Mouse (Mus musculus): ENCODE results near the gene Nfib.

Gene Nfib

DNA sequence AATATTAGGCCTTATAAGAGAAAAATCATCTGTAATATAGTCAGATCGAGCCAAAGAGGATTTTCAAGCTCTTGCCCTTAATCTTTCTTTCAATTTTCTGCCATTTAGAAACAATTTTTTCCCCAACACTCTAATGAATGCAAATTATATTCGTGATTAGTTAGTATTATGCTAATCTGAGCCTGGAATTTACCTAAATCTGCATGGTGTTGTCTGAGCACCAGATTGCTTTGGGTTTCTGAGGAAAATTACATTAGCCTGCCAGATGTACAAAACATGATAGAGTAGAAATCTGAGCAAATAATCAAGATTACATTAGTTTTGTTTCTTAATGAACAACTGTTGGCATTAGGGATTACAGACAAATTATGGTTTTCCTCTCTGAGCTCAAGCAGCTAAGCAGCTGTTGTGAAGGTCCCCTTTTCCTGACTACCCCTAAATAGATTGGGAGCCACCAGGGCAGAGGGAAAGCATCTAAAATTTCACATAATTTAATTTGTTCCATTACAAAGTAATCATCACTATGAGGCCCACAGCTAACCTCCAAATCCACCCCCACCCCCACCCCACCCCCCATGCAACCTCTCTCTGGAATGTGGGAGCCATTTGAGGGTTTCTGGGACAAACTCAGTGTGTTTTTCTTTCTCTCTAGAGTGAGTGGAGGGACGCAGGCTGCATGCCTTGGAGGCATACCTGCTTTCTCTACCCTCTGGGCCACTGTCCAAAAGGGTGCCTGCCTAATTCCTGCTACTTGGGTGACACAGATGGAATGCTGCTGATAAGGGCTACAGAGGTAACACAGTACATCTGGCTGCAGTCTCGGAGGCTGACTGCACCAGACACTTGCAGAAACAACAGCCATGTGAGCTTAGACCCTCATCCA is 14.2 kb downstream of the Nfib start:
- 69% methylated on average over 4 of the region's 4 CpGs for WGBS

DNA sequence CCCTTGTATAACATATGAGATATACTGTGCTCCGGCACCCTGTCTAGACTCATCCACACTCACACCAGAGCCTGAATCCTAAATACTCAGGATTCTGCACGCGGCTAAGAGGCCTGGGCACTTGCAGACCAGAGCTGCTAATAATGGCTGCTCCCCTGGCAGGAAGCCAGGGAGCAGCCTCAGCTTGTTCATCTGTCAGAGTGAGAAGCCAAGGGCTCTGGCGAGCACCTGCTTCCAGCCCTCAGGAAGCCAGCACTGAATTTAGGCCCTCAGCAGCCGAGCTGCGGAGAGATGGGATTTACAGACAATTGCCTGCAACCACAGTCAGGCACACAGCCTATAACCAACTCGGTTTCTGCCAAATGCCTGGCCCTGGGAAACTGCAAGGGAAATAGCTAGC is 15.3 kb downstream of the Nfib start:
- 45% methylated on average over 7 of the region's 7 CpGs for WGBS

DNA sequence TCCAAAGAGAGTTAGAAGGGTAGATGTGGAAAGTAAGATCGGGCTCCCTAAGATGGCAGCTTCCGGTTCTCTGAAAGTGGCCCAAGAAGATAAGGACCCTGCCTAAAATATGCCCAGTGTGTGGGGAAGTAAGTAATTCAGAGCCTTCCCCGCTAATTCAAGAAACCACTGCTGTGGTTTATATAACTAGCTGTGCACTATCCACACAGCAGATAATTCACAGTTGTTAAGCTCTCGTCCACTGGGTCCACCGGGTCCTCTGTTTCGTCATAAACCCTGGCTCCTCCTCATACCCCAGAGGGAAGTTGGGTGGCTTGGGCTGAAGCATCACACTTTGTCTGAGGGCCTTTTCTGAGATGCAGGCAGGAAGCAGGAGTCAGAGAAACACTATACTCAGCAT is 19.5 kb downstream of the Nfib start:
- 91% methylated on average over 6 of the region's 6 CpGs for WGBS

DNA sequence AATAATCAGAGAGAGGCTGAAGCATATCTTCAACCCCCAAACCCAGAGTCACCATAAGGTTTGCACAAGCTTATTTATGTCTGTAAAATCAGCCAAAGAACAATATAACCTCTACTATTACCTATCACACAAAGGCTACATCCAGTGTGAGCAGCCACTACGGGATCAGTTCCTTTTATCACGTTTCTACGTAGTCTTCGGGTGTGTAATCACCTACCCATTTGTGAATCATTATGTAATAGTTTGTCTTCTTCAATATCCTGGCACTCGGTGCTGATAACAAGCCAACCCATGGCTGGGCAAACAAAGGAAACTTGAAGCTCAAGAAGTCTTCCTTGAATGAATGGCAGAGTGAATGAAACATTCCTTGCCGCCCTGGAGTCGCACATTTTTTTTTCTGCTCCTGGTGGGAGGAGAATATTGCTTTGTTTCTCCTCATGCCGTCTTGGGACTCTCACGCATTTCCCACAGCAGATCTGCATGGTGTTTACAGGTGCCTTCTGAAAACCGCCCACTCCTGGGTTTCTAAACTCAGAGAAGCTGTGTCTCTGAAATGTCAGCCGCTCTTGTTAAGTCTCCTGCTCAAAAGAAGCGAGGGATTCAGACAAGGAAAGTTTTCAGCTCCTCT is 21.3 kb downstream of the Nfib start:
- WGBS: 28% methylated on average over 12 of the region's 12 CpGs

DNA sequence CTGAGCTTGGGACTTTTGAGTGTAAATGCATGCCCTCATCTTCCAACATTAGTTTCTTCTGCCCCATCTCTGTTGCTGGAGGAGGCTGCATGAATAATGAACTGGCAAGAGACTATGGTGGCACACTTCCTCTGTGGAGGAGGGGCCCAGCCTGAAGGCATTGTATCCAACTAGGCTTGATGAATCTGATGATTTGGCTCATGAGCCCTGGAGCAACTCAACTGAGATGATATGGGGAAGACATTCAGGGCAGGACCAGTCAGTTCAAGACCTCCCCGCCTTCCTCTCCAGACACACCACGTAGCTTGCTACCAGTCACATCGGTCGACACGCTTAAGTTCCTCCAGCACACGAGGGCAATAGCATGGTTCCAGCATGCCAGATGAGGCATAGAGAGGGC is 22.0 kb downstream of the Nfib start:
- 95% methylated on average over 6 of the region's 6 CpGs for WGBS

DNA sequence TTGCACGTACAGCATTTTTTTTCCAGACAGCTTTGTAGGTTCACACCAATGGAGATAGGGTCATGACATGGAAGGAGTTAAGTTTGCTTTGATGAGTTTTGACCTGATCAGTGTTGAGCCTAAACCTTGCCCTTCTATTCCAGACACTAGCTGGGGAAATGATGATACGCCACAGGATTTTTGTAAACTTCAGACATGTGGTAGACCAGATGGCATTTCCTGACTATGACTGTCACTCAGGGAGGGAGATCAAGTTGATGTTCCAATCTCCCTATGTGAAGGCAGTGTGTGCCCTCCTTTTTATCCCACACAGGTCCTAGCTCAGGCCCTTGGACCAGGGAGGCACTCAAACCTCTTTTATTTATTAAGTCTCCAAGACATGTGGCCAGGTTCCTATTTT is 29.4 kb downstream of the Nfib start:
- WGBS: 89% methylated on average over 2 of the region's 2 CpGs

DNA sequence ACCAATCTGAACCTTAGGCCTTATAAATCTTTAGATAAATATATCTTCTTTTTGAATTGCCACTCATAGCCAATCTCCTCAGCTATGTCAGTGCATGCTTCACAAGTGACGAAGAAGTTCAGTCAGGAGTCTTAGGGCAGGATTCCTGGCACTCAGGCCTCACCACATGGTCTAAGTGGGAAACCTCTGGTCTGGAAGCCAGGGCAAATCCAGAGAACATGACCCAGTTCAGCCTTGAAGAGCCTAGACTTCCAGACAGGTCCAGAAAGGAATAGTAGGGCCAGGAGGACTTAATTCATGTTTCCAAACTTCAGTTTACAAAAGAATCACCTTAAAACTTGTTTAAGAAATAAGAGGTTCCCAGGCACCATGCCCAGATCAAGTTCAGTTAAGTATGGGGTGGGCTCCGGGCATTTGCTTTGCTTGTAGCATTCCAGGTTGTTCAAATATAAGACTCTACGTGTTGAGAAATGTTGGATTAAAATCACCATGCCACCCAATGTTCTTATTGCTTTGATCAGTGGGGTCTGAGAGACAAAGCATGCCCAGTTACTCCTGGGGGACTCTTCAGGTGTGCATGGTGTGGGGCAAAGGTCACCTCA is 38.2 kb downstream of the Nfib start:
- WGBS: 92% methylated on average over 3 of the region's 3 CpGs

DNA sequence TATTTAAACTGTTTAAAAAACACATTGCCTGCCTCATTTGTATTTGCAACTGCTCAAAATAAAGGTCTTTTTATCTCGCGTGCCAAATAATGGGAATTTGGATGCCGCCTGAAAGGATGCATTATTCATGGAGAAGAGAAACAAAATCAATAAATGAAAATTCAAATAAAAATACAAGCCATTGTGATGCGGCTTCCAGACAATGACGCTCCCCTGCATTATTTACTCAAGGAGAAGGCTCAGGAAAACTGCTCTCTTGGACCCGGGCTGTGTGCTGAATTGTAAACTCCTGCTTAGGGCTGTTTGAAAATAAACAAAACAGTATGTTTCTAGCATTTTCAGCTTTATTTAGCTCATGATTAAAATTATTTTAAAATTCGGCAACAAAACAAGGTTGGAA is 41.1 kb downstream of the Nfib start:
- WGBS: 57% methylated on average over 7 of the region's 7 CpGs

DNA sequence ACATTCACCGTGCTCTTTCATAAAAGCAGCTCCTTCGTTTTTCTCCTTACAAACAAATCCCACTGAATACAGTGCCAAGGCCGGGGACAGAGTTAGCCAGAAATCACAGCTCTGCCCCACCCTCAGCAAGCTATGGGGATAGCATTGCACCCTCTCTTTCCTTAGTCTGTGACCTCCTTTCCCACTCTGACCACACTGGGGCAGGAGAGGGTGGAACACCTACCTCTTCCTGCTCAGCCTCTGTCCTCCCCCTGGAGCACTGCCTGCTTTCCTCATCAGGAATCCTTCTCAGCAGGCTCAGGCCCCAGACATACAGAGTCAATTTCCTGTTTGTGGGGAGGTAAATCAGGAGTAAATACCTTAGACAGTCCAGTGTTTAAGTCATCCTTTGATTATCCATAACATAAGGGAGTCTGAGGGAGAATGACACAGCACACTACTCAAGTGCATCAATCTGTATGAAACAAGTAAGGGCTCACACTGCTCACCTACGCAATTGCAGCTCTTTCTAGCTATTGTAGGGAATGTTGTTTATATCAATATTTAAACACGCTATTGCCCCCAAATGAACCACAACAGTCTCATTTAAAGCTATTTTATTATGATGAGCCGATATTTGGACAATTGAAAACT is 41.7 kb downstream of the Nfib start:
- 71% methylated on average over 6 of the region's 6 CpGs for WGBS

DNA sequence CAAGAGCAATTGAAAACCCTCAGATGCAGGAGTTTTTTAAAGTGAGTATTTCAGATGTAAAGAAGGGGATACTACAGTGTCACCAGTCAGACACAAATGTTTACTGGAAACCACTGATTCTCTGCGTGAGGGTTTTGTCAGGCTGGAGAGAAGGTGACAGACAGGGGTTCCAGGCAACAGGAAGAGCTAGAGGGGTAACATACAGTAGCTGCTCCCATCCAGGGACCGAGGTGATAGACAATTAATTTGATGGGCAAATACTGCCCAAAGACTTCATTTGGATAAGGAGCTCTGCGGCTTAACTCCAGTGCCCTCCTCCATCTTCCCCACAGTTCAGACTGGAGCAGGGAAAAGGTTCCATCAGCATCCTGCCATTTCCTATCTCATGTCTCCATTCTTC is 42.9 kb downstream of the Nfib start:
- WGBS: 85% methylated on average over 3 of the region's 3 CpGs

DNA sequence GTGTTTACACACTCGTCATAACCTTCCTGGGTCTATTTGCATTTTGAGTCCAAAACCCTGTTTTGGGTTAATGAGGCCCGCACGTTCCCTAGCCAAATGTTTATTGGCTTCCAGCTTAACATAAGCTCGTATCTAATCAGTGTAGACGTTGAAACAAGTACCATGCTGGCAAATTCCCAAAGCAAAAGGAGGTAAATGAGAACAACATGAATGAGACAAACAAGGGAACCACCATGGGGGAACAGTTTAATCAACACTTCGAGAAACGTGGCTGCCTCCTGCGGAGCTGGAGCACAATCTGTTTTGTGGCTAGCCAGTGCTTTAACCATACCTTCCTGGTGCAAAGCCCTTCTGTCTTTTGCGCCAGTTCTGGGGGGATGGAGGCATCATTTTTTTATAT is 43.3 kb downstream of the Nfib start:
- 69% methylated on average over 9 of the region's 9 CpGs for WGBS

DNA sequence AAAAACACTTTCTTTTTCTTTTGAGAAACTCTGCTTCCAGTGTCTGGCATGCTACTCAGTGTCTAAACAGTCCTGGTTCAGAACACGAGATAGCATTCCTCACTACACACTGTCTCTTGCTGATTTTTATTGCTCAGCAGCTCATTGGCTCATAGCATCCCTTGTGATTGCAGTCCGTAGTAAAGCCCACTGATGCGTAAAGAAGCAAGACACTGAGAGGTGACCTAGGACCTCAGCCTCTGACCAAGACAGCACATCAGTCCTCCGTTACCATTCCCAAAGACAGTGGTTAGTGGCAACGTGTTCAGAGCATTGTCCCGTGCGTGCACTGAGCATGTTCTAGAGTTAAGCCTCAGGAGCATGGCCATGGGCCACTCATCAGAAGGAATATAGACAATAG is 44.3 kb downstream of the Nfib start:
- 97% methylated on average over 7 of the region's 7 CpGs for WGBS

DNA sequence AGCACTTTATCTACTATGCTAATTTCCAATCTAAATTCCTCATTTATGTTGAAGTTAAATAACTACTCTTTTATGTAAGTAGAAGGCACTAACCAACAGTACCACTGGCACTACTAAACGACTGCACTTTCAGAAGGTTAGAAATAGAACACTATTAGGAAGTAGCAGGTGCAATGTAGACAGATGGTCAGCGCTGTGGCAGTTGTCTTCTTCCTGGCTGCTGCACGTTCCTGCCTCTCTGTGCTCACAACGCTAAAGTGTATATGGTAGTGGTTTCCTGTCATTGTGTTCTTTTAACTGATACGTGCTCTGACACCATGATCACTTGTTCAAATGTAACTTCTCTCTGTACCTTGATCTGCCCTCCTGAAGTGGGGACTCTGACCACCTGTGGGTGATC is 59.9 kb downstream of the Nfib start:
- WGBS: 73% methylated on average over 5 of the region's 5 CpGs

DNA sequence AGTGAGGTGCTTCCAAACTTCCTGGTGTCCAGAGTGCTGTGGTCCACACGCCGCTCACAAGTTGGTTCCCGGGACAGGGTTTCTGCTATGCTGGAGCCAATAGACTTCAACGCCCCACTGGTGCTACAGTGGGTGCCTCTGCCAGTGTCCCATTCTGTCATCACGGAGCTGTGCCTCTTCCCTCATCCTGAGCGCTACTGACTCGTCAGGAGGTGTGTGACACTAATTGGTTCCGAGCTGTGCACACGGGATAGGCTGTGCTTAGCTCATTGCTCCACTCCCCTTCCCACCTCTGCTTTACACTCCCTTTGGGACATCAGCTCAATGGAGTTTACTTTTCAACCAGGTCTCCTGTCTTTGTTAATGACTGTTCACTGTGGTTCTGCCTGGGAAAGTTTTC is 60.8 kb downstream of the Nfib start:
- 84% methylated on average over 9 of the region's 9 CpGs for WGBS

DNA sequence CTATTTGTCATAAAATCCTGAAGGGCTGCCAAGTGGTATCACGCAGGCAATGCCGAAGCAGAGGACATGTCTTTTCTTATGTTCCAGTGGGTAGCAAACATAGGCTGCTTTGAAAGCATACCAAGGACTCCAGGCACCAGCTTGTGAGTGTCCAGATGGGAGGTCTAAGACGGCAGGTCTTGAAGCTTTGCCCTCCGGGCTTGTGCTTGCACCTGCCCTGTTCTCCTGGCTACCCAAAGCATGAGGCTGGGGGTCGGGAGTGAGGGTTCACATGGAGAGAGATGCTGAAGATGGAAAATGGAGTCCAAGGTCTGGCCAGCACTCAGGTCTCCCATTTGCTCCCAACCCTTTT is 61.8 kb downstream of the Nfib start:
- 77% methylated on average over 5 of the region's 5 CpGs for WGBS

DNA sequence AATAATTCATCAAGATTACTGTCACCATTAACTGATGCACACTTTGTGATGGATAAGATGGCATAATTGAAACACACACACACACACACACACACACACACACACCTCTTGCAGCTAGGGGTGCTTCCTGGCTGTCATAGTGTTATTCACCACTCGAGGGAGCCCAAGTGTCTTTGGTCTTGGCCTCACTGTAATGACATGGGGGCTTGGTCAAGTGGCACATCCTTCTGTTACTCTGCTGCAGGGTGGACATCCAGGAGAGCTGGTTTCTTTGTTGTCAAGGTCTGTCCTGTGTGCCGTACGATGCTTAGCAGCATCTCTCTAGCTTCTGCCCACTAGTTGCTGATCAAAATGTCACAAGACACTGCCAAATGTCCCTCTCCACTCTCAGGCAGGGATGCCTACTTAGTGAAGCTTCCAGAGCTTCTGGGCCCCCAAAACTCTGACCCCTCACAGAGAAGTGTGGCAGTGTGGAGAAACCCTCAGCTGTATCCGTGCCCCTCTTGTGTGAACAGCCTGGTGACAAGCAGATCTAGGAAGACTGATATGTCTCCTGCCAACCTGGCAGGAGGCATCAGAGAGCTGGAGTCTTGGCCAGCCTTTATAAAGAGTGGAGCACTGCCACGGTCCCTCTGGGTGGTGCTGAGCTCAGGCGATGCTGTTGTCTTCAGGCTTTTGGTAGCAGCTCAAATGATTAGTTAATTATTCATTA is 62.4 kb downstream of the Nfib start:
- WGBS: 51% methylated on average over 6 of the region's 6 CpGs

DNA sequence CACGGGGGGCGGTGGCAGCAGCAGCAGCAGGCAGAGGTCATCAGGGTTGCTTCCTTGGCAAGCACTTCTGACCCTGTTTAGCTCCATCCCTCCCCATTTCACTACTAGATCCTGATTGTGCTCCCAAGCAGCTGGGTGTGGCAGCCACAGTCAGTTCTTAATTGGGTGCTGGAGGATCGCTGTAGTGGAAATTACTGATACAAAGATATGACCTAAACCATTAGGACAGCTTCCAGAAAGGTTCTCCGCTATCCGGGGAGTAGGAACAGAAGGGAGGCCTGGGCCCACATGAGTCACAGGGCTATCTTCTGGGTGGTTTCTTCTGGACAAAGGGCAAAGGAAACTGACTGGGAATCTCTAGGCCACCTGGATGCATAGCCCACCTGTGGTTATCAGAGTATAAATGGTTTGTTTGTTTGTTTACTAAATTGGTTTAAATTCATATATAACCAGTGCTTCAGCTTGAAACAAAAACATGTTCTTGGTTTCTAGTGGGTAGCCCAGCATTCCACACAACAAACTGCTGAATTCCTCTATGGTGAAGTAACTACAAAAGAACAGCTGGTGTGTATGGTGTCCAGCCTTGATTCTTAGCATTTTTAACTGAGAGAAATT is 64.4 kb downstream of the Nfib start:
- 88% methylated on average over 5 of the region's 5 CpGs for WGBS

DNA sequence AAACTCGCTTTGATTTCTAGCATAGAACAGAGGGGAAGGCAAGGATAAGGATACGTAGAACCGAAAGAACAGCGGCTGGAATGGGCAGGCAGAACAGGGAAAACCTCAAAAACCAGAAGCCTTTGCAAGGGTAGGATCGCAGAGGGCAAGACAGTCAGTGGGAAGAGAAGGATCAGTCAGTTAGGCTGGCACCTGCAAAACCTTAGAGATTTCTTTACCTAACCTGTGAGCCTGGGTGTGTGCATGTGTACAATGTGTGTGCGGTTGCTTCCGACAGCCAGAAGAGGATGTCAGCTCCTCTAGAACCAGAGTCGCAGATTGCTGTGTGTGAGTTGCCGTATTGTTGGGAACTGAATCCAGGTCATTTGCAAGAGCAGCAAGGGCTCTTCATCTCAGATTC is 67.3 kb downstream of the Nfib start:
- 96% methylated on average over 9 of the region's 9 CpGs for WGBS

DNA sequence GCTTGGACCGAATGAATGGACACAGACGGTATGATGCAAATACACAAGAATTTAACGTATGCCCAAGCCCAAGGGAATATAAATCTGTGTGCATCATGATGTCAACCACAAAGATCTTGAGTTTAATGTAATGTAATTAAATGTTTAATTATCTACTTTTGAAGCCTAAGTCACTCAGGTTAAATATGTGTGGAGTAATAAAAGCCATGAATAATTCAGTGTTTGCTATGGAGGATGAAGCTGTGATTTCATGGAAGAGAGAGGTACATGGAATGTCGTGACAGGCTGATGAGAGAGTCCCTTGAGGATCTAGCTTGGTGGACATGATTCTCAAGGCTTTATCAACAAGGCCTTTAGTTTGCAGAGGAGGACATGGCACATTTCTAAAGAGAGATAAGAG is 67.9 kb downstream of the Nfib start:
- 91% methylated on average over 4 of the region's 4 CpGs for WGBS

DNA sequence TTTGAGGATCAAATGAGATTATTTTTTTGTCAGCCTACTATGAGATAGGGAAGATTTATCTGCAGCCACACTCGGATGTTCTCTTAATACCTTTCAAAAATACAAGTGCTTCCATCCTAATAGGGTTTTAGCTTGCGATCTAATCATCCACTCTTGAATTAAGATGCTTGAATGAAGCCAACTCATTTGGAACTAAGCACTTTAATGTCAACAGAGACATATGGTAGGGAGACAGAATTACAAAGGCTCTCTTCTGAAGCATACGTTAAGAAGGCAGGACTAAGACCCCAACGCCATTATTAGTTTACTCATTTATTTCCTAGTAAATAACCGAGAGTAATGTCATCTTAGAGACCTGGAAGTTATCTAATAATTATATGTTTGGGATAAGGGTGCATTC is 68.9 kb downstream of the Nfib start:
- WGBS: 71% methylated on average over 5 of the region's 5 CpGs

DNA sequence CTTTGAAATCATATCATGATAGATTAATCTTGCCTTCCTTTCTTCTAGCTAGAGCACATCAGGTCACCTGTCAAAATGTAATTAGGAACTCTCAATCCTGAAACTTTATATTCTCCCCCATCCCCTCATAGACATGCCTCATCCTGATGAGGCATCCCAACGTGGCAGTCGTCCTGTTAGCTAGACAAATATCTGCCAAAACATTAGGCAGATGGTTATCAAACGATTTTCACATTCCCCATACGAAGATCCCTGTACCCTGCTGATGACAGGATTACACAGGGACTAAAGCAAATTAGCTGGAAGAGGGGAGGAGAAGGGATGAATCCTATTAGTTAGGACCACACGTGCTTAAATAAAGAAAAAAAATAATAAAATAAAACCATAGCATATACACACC is 69.7 kb downstream of the Nfib start:
- 79% methylated on average over 5 of the region's 5 CpGs for WGBS

DNA sequence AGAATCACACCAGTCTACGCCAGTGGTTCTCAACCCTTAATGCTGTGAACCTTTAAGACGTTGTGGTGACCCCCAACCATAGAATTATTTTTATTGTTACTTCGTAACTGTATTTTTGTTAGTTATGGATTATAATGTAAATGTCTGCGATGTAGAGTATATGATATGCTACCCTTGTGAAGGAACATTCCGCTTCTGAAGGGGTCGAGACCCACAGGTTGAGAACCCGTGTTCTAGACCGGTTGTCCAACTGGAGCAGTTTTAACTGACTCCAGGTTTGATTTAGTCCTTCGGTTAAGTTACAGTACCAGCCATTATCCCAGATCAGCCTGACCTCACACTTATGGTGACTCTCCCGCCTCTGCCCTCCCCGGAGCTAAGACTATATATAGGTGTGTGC is 70.4 kb downstream of the Nfib start:
- 96% methylated on average over 11 of the region's 11 CpGs for WGBS
